ENCODE assay signal across 12 mouse cellular contexts in the genomic region with DNA sequence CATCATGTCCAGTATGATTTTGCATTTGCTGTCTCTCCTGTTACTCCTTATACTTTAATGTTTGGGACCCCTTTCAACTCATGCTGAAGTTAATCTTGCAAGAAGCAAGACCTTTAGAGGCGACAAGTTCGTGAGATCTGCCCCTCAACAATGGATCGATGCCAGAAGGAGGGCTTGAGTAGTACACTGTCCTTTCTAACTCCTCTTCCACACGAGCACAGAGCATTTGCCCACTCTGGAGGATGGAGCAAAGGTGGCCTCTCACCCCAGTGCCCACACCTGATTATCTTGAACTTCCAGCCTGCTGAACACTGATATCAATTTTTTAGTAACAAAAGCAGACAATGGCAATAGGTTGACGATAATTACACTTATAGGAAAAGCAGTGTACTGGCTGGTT.
"Had no signal": no experiment of that assay in that cellular context is flagged by ENCODE, and none has a peak within 500 bp of the region (broad histone marks: within the 10 kb centered on the region; RNA-seq: fewer than 3 reads in every experiment).

No protein-coding gene starts in this region.

- DNase-seq: retina, postnatal 1 day; right cerebral cortex, adult 18-20 months; right cerebral cortex, postnatal 14 days; right cerebral cortex, postnatal 25 days; right cerebral cortex, postnatal 4 days; spleen, adult 18-20 months; thymus, adult 18-20 months; thymus, adult 2 months; thymus, postnatal 14 days; thymus, postnatal 25 days; thymus, postnatal 36 days; thymus, postnatal 4 days had no signal
